Mouse (Mus musculus): ENCODE measurements around the gene Golga5. TPM values are rescaled to one million over a fixed set of nuclear protein-coding genes. Genes with fewer than 3 reads are reported as not detected.

The Golga5 gene
- 10 to 100 TPM; 27.3 to 29.8 TPM for total RNA-seq (2021)

DNA sequence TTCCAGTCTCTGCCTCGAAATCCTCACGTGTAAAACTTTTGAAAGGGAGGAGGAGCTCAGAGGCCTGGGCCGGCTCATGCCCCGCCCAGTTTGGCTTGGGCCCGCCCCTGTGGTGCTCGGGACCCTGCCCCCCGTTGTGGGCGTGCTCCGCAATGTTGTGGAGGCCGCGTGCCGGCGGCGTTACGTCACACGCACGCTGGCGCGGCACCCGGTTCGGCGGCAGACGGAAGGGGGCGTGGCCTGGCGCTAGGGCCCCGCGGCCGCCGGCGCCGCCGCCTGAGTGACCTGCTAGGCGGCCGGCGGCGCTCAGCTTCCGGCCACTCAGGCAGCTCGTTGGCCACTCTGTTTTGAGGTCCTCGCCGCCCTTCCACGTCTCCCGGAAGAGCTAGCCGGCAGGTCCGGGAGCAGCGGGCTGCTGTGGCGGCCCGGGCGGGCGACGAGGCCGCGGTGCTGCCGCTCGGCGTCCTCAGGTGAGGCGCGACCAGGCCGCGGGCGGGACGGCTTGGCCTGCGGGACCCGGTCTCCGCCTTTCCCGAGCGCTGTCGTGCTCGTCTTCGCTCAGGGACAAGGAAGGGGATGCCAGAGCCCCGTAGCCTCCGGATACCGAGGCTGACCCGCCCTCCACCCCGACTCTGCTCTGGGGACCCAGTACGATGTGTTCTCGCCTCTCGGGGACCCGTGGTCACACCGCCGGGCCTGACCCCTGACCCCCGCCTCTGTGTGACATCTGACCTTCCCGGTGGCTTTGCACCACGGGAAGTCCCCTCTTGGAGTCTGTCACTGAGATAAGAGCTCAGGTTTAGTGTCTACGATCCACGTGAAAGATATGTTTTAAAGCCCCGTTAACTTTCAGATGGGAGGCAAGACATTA, at the start of gene Golga5:
Gene Golga5, plus strand, starts transcription at position 242 of the 871 bp plus-strand sequence.
- DNase-seq: peak; percentile 98 to 99
- intact Hi-C loops (cut with DNase I): loop anchor here (5.0 kb wide), 1 partner anchor 492 kb away; the partner anchor contains the start of gene Cpsf2

DNA sequence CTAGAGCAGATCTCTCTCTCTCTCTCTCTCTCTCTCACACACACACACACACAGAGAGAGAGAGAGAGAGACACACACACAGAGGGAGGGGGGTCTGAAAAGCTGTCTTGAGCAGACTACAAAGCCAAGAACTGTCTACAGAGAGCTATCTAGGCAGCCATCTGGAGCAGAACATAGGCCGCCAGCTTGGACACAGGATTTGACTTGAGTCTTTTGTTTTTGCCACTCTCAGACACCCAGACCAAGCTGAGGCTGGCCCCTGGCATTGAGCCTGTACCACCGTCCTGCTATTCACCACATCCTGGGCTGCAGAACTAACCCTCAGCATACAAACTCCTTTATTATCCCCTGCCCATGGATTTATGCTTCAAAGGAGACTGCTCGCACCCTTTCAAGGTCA, 49.4 kb upstream of the Golga5 start:
- intact Hi-C loops (cut with DNase I): loop anchor here (1.0 to 5.0 kb wide), 2 partner anchors 20 to 33 kb away; partner anchors contain the start of gene Lgmn
- no peak for DNase-seq

DNA sequence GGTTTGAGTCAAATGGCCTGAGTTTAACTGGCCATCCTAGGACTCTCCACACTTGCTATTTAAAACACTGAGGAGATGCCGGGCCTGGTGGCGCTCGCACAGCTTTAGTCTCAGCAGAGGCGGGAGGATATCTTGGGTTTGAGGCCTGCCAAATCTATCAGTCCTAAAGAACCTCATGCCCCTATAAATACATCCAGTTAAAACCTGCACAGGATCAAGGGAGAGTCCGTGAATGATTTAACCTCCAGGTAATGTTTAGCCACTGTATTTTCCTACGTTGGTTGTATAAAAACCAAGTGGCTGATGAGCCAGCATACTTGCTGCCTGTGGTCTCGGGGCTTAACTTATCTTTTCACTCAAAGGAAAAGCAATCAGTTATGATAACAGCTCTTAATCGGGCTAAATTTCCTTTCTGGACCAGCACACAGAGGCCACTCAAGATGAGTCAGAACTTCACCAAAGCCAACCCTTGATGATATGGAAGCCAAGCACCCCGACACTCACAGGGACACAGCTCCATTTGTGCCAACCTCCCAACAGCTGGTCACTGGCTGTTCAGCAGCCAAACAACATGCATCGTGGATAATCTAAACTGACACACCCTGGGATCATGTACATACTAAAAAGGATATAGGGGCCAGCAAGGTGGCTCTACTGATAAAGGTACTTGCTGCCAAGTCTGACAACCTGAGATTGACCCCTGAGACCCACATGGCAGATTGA, 48.6 kb upstream of the Golga5 start:
- no peak for DNase-seq
- intact Hi-C loops (cut with DNase I): no loop called here

DNA sequence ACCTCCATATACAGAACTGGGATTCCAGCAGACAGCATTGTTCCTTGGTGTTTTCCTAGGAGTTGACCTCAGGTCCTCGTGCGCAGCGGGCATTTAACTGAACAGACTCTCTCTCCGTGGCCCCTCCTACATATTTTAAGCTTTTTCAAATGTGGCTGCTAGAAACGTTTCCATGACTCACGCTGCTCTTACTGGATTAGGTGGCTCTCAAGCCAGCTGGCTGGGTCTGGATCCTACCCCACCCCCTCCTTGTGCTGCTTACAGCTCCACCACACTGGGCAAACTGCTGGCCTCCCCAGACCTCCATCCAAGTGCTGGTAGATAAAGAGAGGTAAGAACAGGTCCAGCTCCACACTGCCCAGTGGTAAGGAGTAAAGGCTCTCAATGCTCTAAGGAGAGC, 46.9 kb upstream of the Golga5 start:
- DNase-seq: peak; percentile 57 to 62

DNA sequence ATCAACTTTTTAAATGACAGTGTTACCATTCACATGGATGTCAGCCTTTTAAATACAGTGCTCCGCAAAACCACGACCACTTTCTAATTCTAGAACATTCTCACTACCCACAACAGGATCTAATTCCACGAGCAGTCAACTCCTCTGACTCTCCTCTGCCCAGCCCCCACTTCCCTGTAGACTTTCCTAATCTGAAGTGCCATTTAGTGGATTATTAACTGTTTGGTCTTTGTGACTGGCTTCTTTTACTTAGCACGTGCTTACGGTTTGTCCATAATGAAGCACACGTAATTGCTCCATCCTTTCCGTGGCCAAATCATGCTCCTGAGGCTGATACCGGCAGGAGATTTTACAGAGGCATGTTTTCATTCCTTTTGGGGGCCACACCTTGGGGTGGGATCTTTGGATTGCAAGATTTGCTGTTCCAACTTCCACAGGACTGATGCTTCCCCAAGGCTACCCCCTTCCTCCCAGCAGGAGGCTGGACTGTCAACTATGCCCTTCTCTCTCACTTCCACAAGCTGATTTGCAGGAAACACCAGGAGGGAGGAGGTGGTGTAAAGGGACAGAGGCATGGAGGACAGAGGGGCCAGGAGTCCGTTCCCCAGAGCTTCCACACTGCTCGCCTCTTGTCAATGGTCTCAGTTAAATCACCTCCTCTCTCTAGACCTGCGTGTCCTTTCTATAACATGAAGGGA, 46.2 kb upstream of the Golga5 start:
- no peak for DNase-seq
- intact Hi-C loops (cut with DNase I): no loop called here

More for the DNA sequence above, 46.9 kb upstream of the Golga5 start:
- intact Hi-C loops (cut with DNase I): no loop called here

DNA sequence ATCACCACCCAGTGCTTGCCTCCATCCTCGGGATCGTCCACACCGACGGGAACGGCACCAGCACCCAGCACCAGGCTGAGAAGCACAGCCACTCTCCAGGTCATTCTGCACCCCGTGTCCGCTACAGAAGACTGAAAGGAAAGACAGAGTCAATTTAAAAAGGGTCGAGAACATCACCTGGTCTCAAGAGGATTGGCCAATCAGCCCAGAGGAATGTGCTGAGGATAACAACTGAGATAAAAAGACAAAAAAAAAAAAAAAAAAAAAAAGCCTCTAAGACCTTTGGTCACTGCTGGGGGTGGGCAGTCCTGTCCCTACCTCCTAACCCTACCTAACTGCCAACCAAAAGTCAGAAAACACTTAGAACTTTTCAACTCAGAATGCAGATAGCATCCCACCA, 45.3 kb upstream of the Golga5 start:
- intact Hi-C loops (cut with DNase I): no loop called here

DNA sequence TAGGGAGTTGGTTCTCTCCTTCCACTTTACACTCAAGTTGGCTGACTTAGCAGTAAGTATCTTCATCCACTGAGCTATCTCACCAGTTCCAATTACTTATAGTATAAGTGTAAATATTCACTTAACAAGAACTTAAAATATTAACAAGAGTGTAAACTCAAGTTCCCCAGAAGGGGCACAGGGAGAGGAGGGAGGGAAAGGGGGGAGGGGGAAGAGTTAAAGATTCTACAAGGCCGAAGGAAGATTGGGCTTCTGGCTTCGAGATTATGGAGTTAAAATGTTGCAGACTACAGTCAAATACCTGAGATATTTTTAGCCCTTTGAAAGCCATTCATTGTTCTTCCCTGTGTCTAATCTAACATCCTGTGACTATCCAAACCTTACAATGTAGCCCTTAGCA, 44.5 kb upstream of the Golga5 start:
- intact Hi-C loops (cut with DNase I): no loop called here

More for the DNA sequence above, 45.3 kb upstream of the Golga5 start:
- no peak for DNase-seq

DNA sequence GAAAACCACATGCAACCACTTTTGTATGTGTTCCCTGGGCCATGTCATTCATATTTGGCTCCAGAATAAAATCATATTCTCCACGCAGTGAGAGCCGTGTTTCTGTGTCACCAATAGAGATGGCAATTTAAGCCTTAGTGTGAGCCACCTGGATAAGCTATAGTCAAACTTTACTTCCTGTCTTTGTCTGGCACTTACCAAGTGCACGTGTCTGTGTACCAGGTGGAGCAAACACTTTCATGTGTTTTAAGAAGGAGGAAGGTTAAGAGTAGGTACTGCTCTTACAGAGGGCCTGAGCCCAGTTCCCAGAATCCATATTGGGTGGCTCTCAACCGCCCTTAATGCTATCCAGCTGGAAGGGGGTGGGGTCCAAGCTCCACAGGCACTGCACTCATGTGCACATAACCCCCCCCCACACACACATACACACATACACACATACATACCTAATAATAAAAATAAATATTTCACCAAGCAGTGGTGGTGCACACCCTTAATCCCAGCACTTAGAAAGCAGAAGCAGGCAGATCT, 43.8 kb upstream of the Golga5 start:
- intact Hi-C loops (cut with DNase I): no loop called here
- no peak for DNase-seq

More for the DNA sequence above, 44.5 kb upstream of the Golga5 start:
- DNase-seq: no peak

DNA sequence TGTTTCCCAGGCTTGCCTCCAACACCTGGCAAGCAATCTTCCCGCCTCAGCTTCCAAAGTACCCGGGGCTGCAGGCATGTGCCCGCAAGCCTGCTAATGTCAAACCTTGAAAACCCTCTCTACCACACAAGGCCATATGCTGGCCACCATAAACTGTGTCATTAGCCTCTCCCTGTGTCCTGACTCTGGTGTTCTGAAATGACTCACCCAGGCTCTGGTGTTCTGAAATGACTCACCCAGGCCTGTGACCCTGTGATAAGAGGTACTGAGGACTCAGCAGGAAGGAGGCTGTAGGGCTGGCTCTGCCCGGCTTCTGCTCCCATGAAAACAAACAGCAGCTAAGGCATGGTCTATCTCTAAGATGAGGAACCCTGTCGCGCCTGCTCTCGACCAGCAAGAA, 42.6 kb upstream of the Golga5 start:
- no peak for DNase-seq
- intact Hi-C loops (cut with DNase I): no loop called here

DNA sequence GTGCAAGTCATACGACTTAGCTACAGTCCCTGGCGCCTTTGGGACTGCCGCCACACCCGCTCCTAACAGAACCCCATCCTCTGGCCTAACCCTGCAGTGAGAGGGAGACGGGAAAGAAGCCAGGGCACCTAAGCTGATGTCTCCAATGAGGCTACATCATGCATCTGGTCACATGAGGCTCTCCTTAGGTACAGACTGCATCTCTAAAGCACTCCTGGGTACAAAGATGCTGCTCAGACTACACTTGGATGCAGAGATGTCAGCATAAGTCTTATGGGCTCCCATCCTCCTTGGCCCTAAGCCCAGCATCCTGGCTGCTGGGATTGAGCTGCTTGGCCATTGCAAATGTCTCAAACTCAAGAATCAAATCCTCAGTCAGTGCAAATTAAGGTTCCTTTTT, 39.3 kb upstream of the Golga5 start:
- intact Hi-C loops (cut with DNase I): no loop called here
- DNase-seq: no peak

DNA sequence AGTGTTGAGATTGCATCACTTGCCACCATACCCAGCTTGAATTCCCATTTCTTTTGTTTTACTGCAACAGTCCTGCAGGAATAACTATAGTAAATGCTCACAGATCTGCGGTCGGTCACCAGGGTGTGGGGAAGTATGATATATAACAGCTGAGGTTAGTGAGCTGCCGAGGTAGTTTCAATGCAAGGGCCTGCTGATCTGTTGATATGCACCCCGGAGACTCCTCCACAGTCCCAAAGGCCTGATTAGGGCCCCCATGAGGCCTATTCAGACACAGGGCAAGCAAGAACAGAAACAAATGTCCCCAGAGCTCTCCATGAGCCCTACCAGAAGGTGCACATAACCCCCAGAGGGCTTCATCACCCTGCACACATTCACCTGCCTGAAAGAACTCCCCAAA, 38.7 kb upstream of the Golga5 start:
- intact Hi-C loops (cut with DNase I): no loop called here
- DNase-seq: no peak

DNA sequence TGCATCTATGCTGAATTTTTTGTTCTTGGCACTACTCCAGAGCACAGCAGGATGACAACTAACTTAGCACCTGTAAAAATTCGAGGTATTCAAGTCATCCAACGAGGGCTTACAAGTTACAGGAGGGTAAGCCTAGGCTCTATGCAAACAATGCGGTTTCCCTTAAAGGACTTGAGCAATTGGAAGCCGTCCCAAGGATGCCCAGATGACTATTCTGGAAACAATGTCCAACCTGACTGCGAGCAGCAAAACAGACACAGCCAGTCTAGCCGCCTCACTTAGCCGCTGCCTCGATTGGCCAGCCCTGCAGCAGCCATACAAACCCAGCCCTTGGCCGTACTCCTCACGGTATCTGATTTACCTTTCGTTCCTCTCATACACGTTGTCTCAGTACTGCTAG, 36.7 kb upstream of the Golga5 start:
- intact Hi-C loops (cut with DNase I): no loop called here
- no peak for DNase-seq

DNA sequence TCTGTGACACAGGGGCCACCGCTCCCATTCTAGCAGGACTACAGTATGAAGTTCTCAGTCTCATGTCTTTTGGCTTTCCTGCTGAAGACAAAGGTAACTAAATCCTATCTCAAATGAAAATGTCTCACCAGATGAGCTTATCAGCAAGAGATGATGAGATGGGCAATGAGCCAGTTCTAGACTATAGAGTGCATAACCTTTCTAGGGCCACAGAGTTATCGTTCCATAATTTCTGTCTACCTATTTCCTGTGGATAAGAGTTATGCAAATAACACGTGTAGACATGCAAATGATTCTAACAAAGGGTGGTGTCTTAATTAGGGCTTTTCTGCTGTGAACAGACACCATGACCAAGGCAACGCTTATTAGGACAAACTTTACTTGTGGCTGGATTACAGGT, 34.8 kb upstream of the Golga5 start:
- intact Hi-C loops (cut with DNase I): no loop called here
- no peak for DNase-seq

DNA sequence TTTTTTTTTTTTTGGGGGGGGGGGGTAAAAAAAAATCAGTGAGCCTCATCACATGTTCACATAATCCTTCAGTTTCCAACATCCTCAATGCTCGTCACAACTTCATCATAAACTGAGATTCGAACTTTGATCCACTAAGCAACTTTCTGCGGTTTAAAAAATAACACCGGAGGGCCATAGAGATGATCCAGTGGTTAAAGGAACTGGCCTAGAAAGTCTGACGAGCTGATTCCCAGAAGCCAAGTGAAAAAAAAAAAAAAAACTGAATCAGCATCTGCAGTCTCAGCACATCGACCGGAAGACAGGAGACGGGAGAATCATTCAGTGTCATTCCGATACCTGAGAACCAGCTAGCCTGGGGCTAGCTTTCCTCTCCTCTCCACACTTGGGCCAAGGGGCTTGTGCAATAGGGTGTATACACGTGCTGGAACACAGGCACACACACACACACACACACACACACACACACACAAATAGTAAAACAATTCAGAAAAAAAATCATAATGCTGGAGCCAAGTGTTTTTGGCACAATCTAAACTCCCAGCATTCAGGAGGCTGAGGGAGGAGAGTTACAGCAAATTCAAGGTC, 31.9 kb upstream of the Golga5 start:
- intact Hi-C loops (cut with DNase I): no loop called here

DNA sequence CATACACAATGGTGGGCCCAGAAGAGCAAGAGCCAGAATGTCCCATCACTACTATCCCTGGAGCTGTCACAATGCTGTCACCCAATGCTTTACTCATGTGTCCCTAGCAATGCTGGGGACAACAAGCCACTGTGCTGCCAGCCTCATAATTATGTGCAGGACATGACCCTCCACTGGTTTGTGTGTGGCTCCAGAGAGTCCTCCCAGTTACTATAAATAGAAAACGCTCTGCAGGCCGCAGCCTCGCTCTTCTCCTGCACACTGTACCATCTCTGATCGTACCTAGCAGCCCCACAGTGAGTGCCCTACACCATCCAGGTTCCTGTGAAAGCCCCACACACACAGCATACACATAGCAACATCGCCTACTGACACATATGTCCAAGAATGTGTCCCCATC, 31.0 kb upstream of the Golga5 start:
- no peak for DNase-seq
- intact Hi-C loops (cut with DNase I): no loop called here

More for the DNA sequence above, 31.9 kb upstream of the Golga5 start:
- DNase-seq: no peak

DNA sequence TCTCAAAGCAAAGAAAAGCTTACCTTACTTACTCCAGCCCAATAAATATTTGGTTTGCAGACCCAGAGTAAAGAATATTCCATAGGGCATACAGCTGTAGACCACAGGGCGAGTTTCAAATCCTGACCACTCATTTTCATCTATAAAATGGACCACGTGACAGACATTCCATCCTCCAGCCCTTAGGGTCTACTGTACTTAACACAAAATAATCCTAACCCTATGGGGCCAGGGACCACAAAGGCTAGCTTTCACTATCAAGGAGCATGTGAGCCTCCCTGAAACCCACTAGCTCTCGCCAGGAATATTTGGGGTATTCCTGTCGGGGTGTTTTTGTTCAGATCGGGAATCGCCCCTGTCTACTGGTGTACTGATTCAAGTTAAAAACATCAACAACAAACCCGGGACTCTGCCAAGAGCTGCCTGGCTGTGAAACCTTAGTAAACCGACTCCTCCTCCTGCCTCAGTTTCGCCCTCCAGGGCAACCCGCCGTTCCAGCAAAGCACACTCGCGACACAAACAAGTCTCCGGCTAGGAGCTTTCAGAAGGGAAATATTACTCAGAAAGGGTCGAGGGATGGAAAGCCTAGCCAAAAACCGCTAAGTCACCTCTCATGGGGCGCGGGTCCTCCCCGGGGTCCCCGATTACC, 29.8 kb upstream of the Golga5 start:
- intact Hi-C loops (cut with DNase I): loop anchor here (1.0 kb wide), 1 partner anchor 20 kb away; no protein-coding TSS in a partner anchor
- DNase-seq: no peak

DNA sequence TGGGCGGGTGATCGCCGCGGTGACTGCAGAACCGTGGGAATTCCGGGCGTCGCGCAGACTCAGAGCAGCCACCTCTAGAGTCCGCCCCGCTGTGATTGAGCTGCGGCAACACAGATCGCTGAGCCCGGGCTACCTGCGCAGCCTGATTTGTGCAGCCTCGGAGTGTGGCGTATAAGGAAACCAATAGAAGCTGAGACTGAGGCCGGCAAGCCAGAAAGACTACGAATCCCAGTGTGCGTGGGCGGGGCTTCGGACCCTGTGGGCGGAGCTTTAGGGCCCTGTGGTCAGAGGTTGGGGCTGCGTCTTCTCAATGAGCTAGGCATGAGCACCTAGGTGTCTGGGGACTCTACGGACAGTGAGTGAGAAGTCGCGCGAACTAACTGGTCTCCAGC, 29.3 kb upstream of the Golga5 start, which contains the start of gene Lgmn:
Gene Lgmn, minus strand, starts transcription at position 182 of the 392 bp plus-strand sequence.
- peak; percentile 96 to 98 for DNase-seq
- intact Hi-C loops (cut with DNase I): loop anchor here (1.0 kb wide), 1 partner anchor 20 kb away; no protein-coding TSS in a partner anchor

DNA sequence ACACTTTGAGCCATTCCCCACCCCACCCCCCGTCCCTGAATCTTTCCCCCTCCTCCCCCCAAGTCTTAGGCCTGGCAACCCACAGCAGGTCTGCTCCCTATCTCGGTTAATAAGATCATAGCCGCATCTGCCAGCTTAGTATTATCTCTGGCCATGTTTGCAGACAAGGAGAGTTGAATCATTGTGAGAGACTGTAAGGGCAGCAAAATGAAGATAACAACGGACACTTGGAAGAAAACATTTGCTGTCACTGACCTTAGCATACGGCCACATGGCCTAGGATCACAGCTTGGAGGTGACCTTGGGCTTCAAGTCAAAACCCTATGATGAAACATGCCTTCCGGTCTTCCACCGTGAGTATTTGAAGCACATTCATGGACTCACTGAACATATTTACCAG, 28.4 kb upstream of the Golga5 start:
- intact Hi-C loops (cut with DNase I): no loop called here
- DNase-seq: no peak

DNA sequence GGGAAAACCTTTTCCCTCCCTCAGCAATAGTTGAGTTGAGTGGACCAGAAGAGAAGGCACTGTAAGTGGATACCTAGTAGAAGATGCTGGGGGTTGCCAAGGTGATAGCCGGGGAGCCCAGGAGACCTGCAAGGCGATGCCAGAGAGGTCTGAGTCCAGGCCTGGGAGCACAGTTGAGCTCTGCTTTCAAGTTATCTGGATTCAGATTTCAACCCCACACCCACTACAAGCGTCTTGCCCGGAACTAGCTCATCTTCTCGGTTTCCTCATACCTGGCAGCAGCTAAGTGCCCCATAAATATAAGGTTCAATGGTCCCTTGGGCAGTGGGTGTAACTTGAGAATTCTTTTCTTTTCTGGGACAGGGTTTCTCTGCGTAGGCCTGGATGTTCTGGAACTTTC, 27.8 kb upstream of the Golga5 start:
- no peak for DNase-seq
- intact Hi-C loops (cut with DNase I): no loop called here

DNA sequence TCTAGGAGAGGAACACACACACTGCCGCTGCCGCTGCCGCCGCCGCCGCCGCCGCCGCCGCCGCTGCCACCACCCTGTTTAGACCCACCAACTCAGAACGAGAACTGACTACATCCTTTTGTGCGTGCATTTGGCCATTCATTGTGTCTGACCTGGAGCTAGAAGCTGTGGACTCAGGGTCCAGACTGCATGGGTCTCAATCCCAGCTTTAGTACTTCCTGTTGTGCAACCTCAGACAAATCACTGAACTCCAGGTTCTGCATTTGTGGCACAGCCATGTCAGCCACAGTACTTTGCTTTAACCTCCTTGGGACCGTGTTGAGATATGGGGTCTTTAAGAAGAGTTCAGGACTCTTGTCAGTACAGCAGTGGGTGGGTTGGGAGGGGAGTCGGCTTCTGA, 26.3 kb upstream of the Golga5 start:
- no peak for DNase-seq
- intact Hi-C loops (cut with DNase I): no loop called here
